Mouse (Mus musculus) thymus, postnatal 0 days (tissue): ENCODE results near the gene Arf3. TPM values are rescaled to one million over a fixed set of nuclear protein-coding genes. Genes with fewer than 3 reads are reported as not detected.
"Not testable (repeated sequence)": the region's sequence is repeated elsewhere in the genome, so short reads cannot be mapped to it uniquely, and the experiment has no call there.

Source experiments
- DNase-seq: peaks from one replicate; pipeline ENCODE4 v3.0.0-alpha.2; 2015; ENCODE audit warnings: low spot score
- polyA plus RNA-seq: library from polyadenylated mRNA; unstranded; fragments of >200 nt; fragmentation: Nextera tagmentation; extraction: Ambion mirVana; gene quantifications from 2 replicates; pipeline ENCODE4 v1.2.1, GENCODE M21; 2015

The Arf3 gene
- polyA plus RNA-seq, result 36.5 and 42.2 TPM in 2 replicates

- peak; percentile 98 for DNase-seq
These were observed at the start of gene Arf3 for GRCm38 (mm10) chr15:98762670-98763529. TSS of gene Arf3 (minus strand) at chr15:98763214.

- DNase-seq, result not testable (repeated sequence)
These were observed 47.2 kb upstream of the Arf3 start for GRCm38 (mm10) chr15:98810212-98810611.

- no peak for DNase-seq
These were observed 46.4 kb upstream of the Arf3 start, which contains the start of gene Ddn for GRCm38 (mm10) chr15:98809390-98809789. TSS of gene Ddn (minus strand) at chr15:98809490.

GRCm38 (mm10) chr15:98808651-98809134, 45.7 kb upstream of the Arf3 start:
- DNase-seq, result no peak

- DNase-seq, result peak; percentile 80
These were observed 45.1 kb upstream of the Arf3 start for GRCm38 (mm10) chr15:98807895-98808650.

- DNase-seq, result no peak
These were observed 44.1 kb upstream of the Arf3 start for GRCm38 (mm10) chr15:98806809-98807770.

- no peak for DNase-seq
These were observed 43.2 kb upstream of the Arf3 start for GRCm38 (mm10) chr15:98806071-98806808.

- DNase-seq, result peak; percentile 49
These were observed 42.5 kb upstream of the Arf3 start for GRCm38 (mm10) chr15:98805324-98806040.

GRCm38 (mm10) chr15:98804054-98804453, 41.0 kb upstream of the Arf3 start:
- DNase-seq, result peak; percentile 76

- no peak for DNase-seq
These were observed 39.9 kb upstream of the Arf3 start for GRCm38 (mm10) chr15:98802926-98803325.

- peak; percentile 71 for DNase-seq
These were observed 36.4 kb upstream of the Arf3 start for GRCm38 (mm10) chr15:98799396-98799795.

- no peak for DNase-seq
These were observed 35.9 kb upstream of the Arf3 start for GRCm38 (mm10) chr15:98798903-98799302.

GRCm38 (mm10) chr15:98797835-98798492, 35.0 kb upstream of the Arf3 start:
- no peak for DNase-seq

- DNase-seq, result no peak
These were observed 34.0 kb upstream of the Arf3 start for GRCm38 (mm10) chr15:98796803-98797595.

GRCm38 (mm10) chr15:98793141-98793698, 30.2 kb upstream of the Arf3 start:
- DNase-seq, result no peak

GRCm38 (mm10) chr15:98792233-98793020, 29.4 kb upstream of the Arf3 start:
- no peak for DNase-seq

- no peak for DNase-seq
These were observed 28.8 kb upstream of the Arf3 start for GRCm38 (mm10) chr15:98791771-98792170.
